Mouse (Mus musculus) hindbrain, embryonic 10.5 days (tissue): Measurements from ENCODE around the gene Cldn15. TPM values are rescaled to one million over a fixed set of nuclear protein-coding genes. Genes with fewer than 3 reads are reported as not detected.
A peak's percentile ranks its signal among the peaks of the same experiment; 100 is the strongest.

Source experiments
- DNase-seq: peaks from one replicate; pipeline ENCODE4 v3.0.0-alpha.2; 2017; ENCODE audit warnings: low spot score
- H3K27ac ChIP-seq: fragments of 300-500 bp; sonication (generic); 2 replicates; pipeline ENCODE4 v1.5.1; 2016; ENCODE audit warnings: mild to moderate bottlenecking, moderate library complexity
- H3K27me3 ChIP-seq: fragments of 300-500 bp; sonication (generic); 2 replicates; pipeline ENCODE4 v1.6.1; 2016; ENCODE audit warnings: mild to moderate bottlenecking; ENCODE audit not compliant: poor library complexity, insufficient read depth, severe bottlenecking
- H3K36me3 ChIP-seq: fragments of 300-500 bp; sonication (generic); 2 replicates; pipeline ENCODE4 v1.6.1; 2016; ENCODE audit warnings: mild to moderate bottlenecking, moderate library complexity
- H3K4me1 ChIP-seq: fragments of 300-500 bp; sonication (generic); replicated peaks from 2 replicates; pipeline ENCODE4 v1.6.1; 2016; ENCODE audit warnings: mild to moderate bottlenecking
- H3K4me3 ChIP-seq: fragments of 300-500 bp; sonication (generic); 2 replicates; pipeline ENCODE4 v1.5.1; 2016; ENCODE audit warnings: mild to moderate bottlenecking, moderate library complexity
- H3K9me3 ChIP-seq: fragments of 300-500 bp; sonication (generic); 2 replicates; pipeline ENCODE4 v1.6.1; 2016; ENCODE audit warnings: mild to moderate bottlenecking, moderate library complexity
- WGBS: fragments of 180-500 bp; shearing (Covaris S2); methylation state at CpG from one replicate; pipeline ENCODE4 v1.1.7; 2016; 5-methylcytosine and 5-hydroxymethylcytosine counted together
- polyA plus RNA-seq: library from polyadenylated mRNA; unstranded; fragments of >200 nt; fragmentation: Nextera tagmentation; extraction: Ambion mirVana; gene quantifications from 2 replicates; pipeline ENCODE4 v1.2.1, GENCODE M21; 2016

The Cldn15 gene
- polyA plus RNA-seq, 1 experiment from 2014 or later: 0.38 TPM

DNA sequence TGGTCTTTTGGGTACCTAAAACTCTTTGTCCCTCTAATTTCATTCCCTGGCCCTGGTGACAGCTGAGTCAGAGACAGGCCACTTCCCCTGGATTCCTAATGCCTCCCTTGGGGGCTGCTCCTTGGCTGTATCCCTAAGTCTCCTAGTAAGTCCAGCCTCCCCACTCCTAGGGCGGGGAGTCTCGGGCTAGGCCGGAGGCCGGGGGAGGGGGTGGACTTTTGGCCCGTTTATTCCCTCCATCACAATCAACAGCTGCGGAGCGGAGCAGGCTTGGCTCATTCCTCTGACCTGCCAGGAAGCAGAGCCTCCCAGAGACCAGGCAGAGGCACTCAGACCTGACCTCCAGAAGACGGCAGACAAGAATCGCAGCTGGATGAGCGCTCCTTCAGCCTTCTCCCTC is 1.2 kb downstream of the Cldn15 start:
- DNase-seq: no peak
- Histone ChIP-seq H3K27ac (no peak overlapping the region), H3K9me3 (no peaks in the 10 kb centered on the region), H3K36me3 (peaks cover 60% of the 10 kb centered on the region), H3K4me3 (no peak overlapping the region), H3K27me3 (no peaks in the 10 kb centered on the region), H3K4me1 (peaks cover 25% of the 10 kb centered on the region)
- 78% methylated on average over 10 of the region's 10 CpGs for WGBS

DNA sequence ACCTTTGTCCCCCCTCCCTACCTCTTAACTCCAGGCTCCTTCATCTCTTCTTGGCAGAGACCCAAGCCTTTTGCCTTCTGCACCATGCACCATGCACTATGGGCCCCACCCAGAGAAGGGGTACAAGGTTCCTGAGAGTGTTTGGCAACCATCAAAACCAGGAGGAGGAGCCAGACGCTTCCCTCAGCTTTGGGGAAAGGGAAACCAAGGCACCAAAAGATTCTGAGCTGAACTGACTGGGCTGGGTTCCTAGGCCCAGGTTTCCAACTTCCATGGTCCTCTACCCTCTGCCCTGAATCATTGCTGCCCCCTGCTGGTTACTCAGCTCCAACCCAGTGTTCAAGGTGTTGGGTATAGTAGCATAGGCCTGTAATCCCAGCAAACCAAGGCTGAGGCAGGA is 4.3 kb downstream of the Cldn15 start:
- Histone ChIP-seq H3K36me3 (peaks cover 31% of the 10 kb centered on the region), H3K4me3 (no peak overlapping the region), H3K4me1 (peaks cover 12% of the 10 kb centered on the region; the same call in 1 of the 2 replicates), H3K27me3 (no peaks in the 10 kb centered on the region), H3K27ac (no peak overlapping the region), H3K9me3 (no peaks in the 10 kb centered on the region)
- 59% methylated on average over 1 of the region's 1 CpGs for WGBS
- DNase-seq: peak; percentile 49

DNA sequence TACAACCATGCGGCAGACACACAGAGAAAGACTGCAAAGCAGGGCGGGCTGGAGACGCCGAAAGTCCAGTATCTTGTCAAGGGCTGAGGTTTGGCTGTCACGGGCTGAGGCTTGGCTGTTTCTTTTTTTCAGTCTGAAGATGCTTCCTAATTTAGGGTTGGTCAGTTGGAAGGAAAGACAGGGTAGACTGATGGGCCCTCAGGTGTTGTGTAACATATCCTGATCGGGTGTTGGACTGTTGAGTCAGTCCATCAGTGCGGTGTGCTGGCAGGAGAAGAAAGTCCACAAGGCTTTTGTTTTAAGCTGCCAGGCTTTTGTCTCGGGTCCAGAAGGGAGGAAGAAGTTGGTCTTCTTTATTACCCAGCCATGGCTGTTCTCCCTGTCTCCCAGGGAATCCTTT is 7.3 kb downstream of the Cldn15 start:
- Histone ChIP-seq H3K27ac (no peak overlapping the region), H3K9me3 (no peaks in the 10 kb centered on the region), H3K4me1 (no peaks in the 10 kb centered on the region), H3K4me3 (no peak overlapping the region), H3K27me3 (no peaks in the 10 kb centered on the region), H3K36me3 (peaks cover 3% of the 10 kb centered on the region)
- 85% methylated on average over 8 of the region's 8 CpGs for WGBS
- DNase-seq: no peak

DNA sequence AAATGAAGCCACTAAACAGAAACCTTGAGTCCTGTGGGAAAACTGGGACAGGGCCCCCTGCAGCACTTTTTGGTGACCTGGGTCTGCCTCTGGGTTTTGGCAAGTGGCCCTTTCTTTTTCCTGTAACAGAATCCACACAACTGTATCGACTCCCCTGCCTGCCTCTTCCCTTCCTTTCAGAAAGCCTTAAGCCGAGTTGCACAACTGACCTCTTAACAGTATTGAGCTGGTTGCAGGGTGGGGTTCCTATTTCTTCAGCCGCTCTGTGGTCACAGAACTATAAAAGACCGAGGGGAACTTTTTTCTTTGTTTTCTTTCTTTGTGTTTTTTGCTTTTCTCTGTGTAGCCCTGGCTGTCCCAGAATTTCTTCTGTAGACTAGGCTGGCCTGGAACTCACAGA is 11.4 kb downstream of the Cldn15 start:
- no peak for DNase-seq
- Histone ChIP-seq H3K4me1 (no peaks in the 10 kb centered on the region), H3K4me3 (no peak overlapping the region), H3K27me3 (no peaks in the 10 kb centered on the region), H3K27ac (no peak overlapping the region), H3K36me3 (peaks cover 23% of the 10 kb centered on the region), H3K9me3 (no peaks in the 10 kb centered on the region)
- 74% methylated on average over 4 of the region's 4 CpGs for WGBS

DNA sequence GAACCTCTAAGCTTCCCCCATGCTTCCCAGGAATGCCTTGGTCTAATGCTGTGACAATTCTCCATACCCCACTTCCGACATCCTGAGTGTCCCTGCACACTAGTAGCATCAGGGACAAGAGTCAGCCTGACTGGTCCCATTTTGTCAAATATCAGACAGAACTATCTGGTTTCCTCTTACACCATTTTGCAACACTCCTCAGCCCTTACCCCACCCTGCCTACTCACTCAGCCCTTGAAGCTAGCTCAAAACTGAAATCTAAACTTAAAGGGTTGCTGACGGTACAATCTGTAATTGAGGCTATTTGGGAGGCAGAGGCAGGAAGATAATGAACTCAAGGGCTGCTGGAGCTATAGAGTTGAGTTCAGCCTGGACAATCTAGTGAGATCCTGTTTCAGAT is 13.3 kb downstream of the Cldn15 start:
- H3K27ac ChIP-seq: no peak overlapping the region
- H3K4me3 ChIP-seq: no peak overlapping the region
- no peaks in the 10 kb centered on the region for H3K4me1 ChIP-seq
- peaks cover 29% of the 10 kb centered on the region for H3K36me3 ChIP-seq
- H3K9me3 ChIP-seq: no peaks in the 10 kb centered on the region
- WGBS: 88% methylated on average over 2 of the region's 2 CpGs
- DNase-seq: no peak
- H3K27me3 ChIP-seq: no peaks in the 10 kb centered on the region

DNA sequence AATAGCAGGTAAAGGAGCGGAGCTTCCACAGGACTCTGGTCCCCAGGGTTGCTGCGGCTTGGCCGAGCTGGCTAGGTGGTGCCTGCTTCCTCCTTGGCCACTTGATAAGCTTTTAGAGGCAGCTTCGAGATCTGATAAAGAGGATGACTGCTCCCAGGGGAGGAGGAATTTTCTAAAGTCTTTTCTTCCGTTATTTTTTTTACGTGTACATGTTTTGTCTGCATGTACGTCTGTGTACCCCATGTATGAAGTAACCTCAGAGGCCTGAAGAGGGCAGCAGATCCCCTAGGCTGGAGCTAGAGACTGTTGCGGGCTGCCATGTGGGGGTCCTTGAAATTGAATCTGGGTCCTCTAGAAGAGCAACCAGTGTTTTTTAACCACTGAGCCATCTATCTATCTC is 14.6 kb downstream of the Cldn15 start:
- Histone ChIP-seq H3K36me3 (peaks cover 29% of the 10 kb centered on the region), H3K4me1 (peaks cover 4% of the 10 kb centered on the region), H3K9me3 (no peaks in the 10 kb centered on the region), H3K27me3 (no peaks in the 10 kb centered on the region), H3K4me3 (no peak overlapping the region), H3K27ac (no peak overlapping the region)
- DNase-seq: no peak
- WGBS: 90% methylated on average over 8 of the region's 8 CpGs

DNA sequence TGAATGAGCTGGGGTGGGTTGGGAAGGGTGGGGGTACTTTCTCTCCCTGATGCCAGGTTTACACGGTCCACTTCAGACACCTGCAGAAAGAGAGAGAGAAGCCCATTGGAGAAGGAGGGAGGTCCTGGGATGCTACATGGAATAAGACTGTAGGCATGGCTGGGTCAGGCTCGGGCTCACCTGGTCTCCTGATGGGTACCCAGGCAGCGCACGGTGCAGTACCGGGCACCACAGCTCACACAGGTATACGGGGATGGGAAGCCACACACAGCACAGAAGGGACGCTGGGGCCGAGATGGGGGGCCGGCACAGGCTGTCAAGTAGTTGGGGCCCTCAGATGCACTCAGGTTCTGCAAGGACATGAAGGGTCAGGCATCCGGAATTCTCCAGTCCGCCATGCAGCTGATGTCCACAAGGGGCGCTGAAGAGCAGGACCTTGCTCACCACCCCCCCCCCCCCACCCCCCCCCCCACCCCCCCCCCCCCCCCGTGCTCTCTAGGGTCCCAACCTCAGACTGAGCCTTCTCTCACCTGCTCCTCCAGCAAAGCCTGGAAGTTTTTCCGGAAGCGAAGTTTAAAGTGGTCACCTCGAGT is 16.0 kb downstream of the Cldn15 start:
- Histone ChIP-seq H3K4me1 (peaks cover 9% of the 10 kb centered on the region), H3K36me3 (peaks cover 29% of the 10 kb centered on the region), H3K4me3 (no peak overlapping the region), H3K27me3 (no peaks in the 10 kb centered on the region), H3K9me3 (no peaks in the 10 kb centered on the region), H3K27ac (no peak overlapping the region)
- peak; percentile 51 for DNase-seq
- 51% methylated on average over 16 of the region's 16 CpGs for WGBS

DNA sequence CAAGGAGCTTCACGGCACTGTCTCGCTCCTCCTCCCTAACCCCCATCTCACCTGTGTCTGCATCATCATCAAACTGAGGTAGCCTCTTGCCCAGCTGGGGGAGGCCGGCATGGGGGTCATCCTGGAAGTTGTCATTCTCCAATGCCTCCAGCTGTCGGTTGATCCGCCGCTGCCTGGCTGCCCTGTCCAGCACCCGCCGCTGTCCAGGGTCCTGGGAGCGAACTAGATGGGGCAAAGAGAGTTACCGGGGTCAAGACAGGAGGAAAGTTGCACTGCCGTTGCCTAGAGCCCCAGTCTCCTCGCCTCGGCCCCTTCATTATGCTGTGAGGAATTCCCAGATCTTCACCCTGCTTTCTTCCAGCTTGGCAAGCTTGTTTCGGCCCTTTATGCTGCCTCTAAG is 18.4 kb downstream of the Cldn15 start:
- peaks cover 25% of the 10 kb centered on the region for H3K4me1 ChIP-seq
- H3K27ac ChIP-seq: no peak overlapping the region
- WGBS: 58% methylated on average over 14 of the region's 14 CpGs
- H3K9me3 ChIP-seq: no peaks in the 10 kb centered on the region
- H3K36me3 ChIP-seq: peaks cover 44% of the 10 kb centered on the region
- H3K27me3 ChIP-seq: no peaks in the 10 kb centered on the region
- no peak for DNase-seq
- H3K4me3 ChIP-seq: no peak overlapping the region

DNA sequence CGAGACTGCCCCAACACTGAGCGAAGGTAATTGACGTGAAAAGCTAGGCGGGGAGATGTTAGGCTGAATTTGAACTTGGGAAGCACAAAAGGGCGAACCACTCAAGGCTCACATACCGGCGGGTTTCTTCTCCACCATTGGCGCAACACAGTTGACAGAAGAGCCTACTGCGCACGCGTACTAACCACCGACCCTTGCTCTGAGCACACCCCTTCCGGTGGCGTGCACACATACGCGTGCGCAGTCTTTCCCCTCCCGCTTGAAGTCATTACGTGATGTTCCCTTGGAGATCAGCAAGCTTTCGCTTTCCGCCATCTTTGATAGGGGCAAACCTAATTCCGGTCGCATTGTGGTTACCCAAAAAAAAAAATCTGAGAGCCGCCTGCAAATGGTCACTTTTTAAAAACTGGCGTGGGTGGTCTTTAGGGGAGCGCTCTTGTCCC is 20.3 kb downstream of the Cldn15 start, which contains the start of gene Plod3:
Gene Plod3 (plus strand): TSS at position 325 of the 443 bp plus-strand sequence.
- under 1% methylated on average over 26 of the region's 26 CpGs for WGBS
- Histone ChIP-seq H3K4me1 (peaks cover 25% of the 10 kb centered on the region), H3K9me3 (no peaks in the 10 kb centered on the region), H3K36me3 (peaks cover 47% of the 10 kb centered on the region), H3K27me3 (no peaks in the 10 kb centered on the region), H3K27ac (peak within 1 kb of the TSS; percentile 100), H3K4me3 (peak within 1 kb of the TSS; percentile 94)
- DNase-seq: peak; percentile 96

DNA sequence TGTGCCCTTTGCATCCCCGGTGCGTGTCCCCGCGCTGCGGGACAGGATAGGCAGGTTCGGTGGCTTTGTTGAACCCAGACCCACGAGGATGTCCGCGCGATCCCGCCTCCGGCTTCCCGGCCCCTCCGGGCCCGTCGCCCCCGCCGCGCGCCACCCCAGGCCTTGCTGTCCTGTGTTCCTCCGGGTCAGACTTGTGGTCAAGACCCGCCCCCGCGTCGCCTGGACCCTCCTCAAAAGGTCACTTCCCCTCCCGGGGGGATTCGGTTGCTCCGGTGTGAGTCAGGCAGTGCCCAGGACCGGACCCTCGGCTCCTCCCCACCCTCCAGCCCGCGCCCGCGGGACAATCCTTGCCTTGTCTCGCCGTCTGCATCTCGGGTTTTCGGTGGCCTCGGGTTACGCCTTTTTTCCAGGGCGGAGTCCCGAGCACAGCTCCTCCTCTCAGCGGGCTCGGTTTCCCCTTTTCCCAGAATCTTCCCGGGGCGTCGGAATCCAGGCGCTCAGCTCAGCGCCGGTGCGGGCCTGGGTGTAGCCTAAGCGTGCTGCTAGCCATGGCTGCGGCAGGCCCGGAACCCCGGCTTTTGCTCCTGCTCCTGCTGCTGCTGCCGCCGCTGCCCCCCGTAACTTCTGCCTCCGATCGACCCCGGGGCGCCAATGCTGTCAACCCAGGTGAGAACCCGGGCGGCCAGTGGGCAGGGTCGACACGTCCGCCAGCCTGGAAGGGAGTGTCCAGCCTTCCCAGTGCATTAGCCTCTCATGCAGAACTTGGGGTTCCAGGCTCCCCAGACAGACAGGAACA is 20.9 kb downstream of the Cldn15 start:
- Histone ChIP-seq H3K27ac (peak overlapping the region; percentile 100), H3K27me3 (no peaks in the 10 kb centered on the region), H3K4me1 (peaks cover 25% of the 10 kb centered on the region), H3K9me3 (no peaks in the 10 kb centered on the region), H3K36me3 (peaks cover 47% of the 10 kb centered on the region), H3K4me3 (peak overlapping the region; percentile 94)
- peak; percentile 83 for DNase-seq
- WGBS: under 1% methylated on average over 67 of the region's 67 CpGs

DNA sequence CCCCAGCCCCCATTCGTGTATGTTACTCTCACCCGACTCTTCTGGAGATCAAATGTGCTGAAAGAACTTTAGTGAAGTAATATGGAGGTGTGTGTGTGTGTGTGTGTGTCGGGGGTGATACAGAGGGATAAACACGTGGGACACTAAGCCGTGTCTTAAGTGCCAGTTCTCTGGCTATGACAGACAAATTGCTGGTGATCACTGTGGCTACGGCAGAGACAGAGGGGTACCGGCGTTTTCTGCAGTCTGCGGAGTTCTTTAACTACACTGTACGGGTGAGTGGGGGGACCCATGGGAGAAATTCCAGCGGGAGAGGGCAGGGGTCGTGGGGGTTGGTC is 21.5 kb downstream of the Cldn15 start, which contains the start of gene Znhit1:
Gene Znhit1 (minus strand): TSS at position 88 of the 338 bp plus-strand sequence.
- 9% methylated on average over 12 of the region's 12 CpGs for WGBS
- Histone ChIP-seq H3K4me1 (peaks cover 25% of the 10 kb centered on the region), H3K27me3 (no peaks in the 10 kb centered on the region), H3K9me3 (no peaks in the 10 kb centered on the region), H3K4me3 (peak within 1 kb of the TSS; percentile 94), H3K27ac (peak within 1 kb of the TSS; percentile 100), H3K36me3 (peaks cover 52% of the 10 kb centered on the region)
- DNase-seq: no peak

DNA sequence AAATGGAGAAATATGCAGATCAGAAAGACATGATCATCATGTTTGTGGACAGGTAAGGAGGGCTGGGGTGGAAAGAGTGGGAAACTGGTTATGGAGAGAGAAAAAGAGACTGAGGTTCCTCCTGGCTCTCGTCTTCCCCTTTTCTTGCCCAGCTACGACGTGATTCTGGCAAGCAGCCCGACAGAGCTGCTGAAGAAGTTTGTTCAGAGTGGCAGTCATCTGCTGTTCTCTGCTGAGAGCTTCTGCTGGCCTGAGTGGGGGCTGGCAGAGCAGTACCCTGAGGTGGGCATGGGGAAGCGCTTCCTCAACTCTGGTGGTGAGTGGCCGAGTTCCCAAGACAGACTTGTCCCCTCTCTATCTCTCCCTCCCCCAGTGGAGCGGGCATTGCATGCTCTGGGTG is 22.0 kb downstream of the Cldn15 start:
- H3K36me3 ChIP-seq: peaks cover 56% of the 10 kb centered on the region
- no peaks in the 10 kb centered on the region for H3K9me3 ChIP-seq
- no peak for DNase-seq
- 86% methylated on average over 7 of the region's 7 CpGs for WGBS
- peak overlapping the region; percentile 100 for H3K27ac ChIP-seq
- H3K27me3 ChIP-seq: no peaks in the 10 kb centered on the region
- peak overlapping the region; percentile 94 for H3K4me3 ChIP-seq
- peaks cover 25% of the 10 kb centered on the region for H3K4me1 ChIP-seq

DNA sequence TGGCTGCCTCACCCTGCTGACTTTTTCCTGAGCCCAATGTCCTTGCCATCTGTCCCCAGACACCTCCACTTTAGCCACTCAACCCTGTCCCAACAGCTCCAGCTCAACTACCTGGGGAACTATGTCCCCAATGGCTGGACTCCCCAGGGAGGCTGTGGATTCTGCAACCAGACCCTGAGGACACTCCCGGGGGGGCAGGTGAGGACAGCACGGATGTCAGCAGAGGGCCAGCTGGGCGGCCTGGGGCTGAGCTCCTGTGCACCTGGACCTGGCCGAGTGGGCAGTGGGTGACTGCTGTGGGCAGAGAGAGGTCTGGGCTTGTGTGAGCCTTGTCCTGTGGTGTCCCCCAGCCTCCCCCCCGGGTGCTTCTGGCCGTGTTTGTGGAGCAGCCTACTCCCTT is 23.4 kb downstream of the Cldn15 start:
- Histone ChIP-seq H3K4me1 (peaks cover 25% of the 10 kb centered on the region), H3K9me3 (no peaks in the 10 kb centered on the region), H3K36me3 (peaks cover 65% of the 10 kb centered on the region), H3K4me3 (no peak overlapping the region), H3K27me3 (no peaks in the 10 kb centered on the region), H3K27ac (no peak overlapping the region)
- no peak for DNase-seq
- WGBS: 90% methylated on average over 6 of the region's 6 CpGs
